ENCODE assay signal across 8 mouse cellular contexts in genomic region chr13:67420558-67421206, GRCm38 (mm10). TPM values are rescaled to one million over a fixed set of nuclear protein-coding genes. Genes with fewer than 3 reads are reported as not detected.
DNase-seq lines count a peak whose midpoint lies in the region; ATAC-seq lines count a peak whose summit lies in the region.

No protein-coding gene starts in this region.

- peak overlapping the region; percentile 63 for H3K4me3 ChIP-seq in kidney, embryonic 16.5 days (ENCODE audit: low read length)
- peak overlapping the region; percentile 62 for H3K4me3 ChIP-seq in midbrain, embryonic 11.5 days (ENCODE audit: low read depth, low read length)

- H3K27me3 ChIP-seq in kidney, embryonic 16.5 days (ENCODE audit: insufficient read depth, low read length) = no peaks in the 10 kb centered on the region
- H3K27me3 ChIP-seq in midbrain, embryonic 11.5 days (ENCODE audit: control insufficient read depth, insufficient read depth, low read length) = no peaks in the 10 kb centered on the region

- DNase-seq in kidney, postnatal 4 days = no peak
- peak; percentile 12 for DNase-seq in brain, adult 2 months (ENCODE audit: low read depth, low spot score)
- DNase-seq in midbrain, embryonic 11.5 days (ENCODE audit: low spot score, missing footprints) = no peak
- DNase-seq in thymus, postnatal 14 days = no peak
- DNase-seq in left cerebral cortex, adult 8-10 months (ENCODE audit: low spot score in 2 of 2) = no peak
- no peak for DNase-seq in cerebellum, postnatal 10 days

- H3K4me2 ChIP-seq in kidney, embryonic 16.5 days (replicated peaks; ENCODE audit: low read depth, low read length) = peak overlapping the region; percentile 65
- peak overlapping the region; percentile 87 for H3K4me2 ChIP-seq in midbrain, embryonic 11.5 days

- no peaks in the 10 kb centered on the region for H3K9me3 ChIP-seq in kidney, embryonic 16.5 days (ENCODE audit: low read length)
- no peaks in the 10 kb centered on the region for H3K9me3 ChIP-seq in midbrain, embryonic 11.5 days (ENCODE audit: control insufficient read depth, low read length)

- ATAC-seq in kidney, embryonic 16.5 days (ENCODE audit: low FRiP score, low TSS enrichment) = no peak; the same call in 1 of the 2 replicates
- peak; percentile 3 to 8; a peak in 1 of 4 replicates for ATAC-seq in hematopoietic stem cell, adult 5-6 weeks (replicated peaks in 1 of 2; ENCODE audit: insufficient read depth in 1 of 2, low FRiP score in 2 of 2, low TSS enrichment in 1 of 2, low read depth in 1 of 2, poor library complexity in 2 of 2, severe bottlenecking in 2 of 2)
- no peak for ATAC-seq in midbrain, embryonic 11.5 days (ENCODE audit: low FRiP score)

- no peak overlapping the region for H3K27ac ChIP-seq in kidney, embryonic 16.5 days (ENCODE audit: low read length)
- H3K27ac ChIP-seq in midbrain, embryonic 11.5 days (ENCODE audit: low read depth, low read length) = no peak overlapping the region

- WGBS in kidney, embryonic 16.5 days = 35% methylated on average over 11 of the region's 11 CpGs
- WGBS in midbrain, embryonic 11.5 days = 35% methylated on average over 11 of the region's 11 CpGs

- no peaks in the 10 kb centered on the region for H3K36me3 ChIP-seq in kidney, embryonic 16.5 days (ENCODE audit: insufficient read depth, low read length)
- no peaks in the 10 kb centered on the region for H3K36me3 ChIP-seq in midbrain, embryonic 11.5 days (ENCODE audit: control insufficient read depth, insufficient read depth, low read length)

- H3K9ac ChIP-seq in kidney, embryonic 16.5 days (replicated peaks; ENCODE audit: low read length) = peak overlapping the region; percentile 67
- peak overlapping the region; percentile 66 for H3K9ac ChIP-seq in midbrain, embryonic 11.5 days (ENCODE audit: low read length)

- no peaks in the 10 kb centered on the region for H3K4me1 ChIP-seq in kidney, embryonic 16.5 days (ENCODE audit: insufficient read depth, low read length)
- no peaks in the 10 kb centered on the region; the same call in 1 of the 2 replicates for H3K4me1 ChIP-seq in midbrain, embryonic 11.5 days (ENCODE audit: control insufficient read depth, insufficient read depth, low read length)

RNA-seq across cellular contexts. Expression of gene Zfp459, which starts 0.5 kb away (rescaled TPM):
- polyA plus RNA-seq in kidney, embryonic 16.5 days (2015; fragmentation: Nextera tagmentation; extraction: Ambion mirVana) = 1.1 TPM in 2 replicates
- total RNA-seq in hematopoietic stem cell, adult 5-6 weeks (2017) = 3.0 and 16.1 TPM in 2 replicates
- polyA plus RNA-seq in midbrain, embryonic 11.5 days (2014; fragmentation: Nextera tagmentation; extraction: Ambion mirVana) = 0.26 and 1.3 TPM in 2 replicates
- total RNA-seq in left cerebral cortex, adult 8-10 months (2022) = 1 to 10 TPM; 2.5 to 8.2 (median 4.0) TPM

RNA-seq across cellular contexts. Expression of gene Zfp429, which starts 21.1 kb away (rescaled TPM):
- 8.5 and 10.1 TPM in 2 replicates for polyA plus RNA-seq in kidney, embryonic 16.5 days (2015; fragmentation: Nextera tagmentation; extraction: Ambion mirVana)
- total RNA-seq in hematopoietic stem cell, adult 5-6 weeks (2017) = 7.4 and 13.6 TPM in 2 replicates
- 3.6 and 4.0 TPM in 2 replicates for polyA plus RNA-seq in midbrain, embryonic 11.5 days (2014; fragmentation: Nextera tagmentation; extraction: Ambion mirVana)
- 1 to 10 TPM; 1.8 to 4.4 (median 3.7) TPM for total RNA-seq in left cerebral cortex, adult 8-10 months (2022)

RNA-seq across cellular contexts. Expression of gene Zfp874a, which starts 30.7 kb away (rescaled TPM):
- polyA plus RNA-seq in kidney, embryonic 16.5 days (2015; fragmentation: Nextera tagmentation; extraction: Ambion mirVana) = 10.7 and 12.0 TPM in 2 replicates
- 19.6 and 21.8 TPM in 2 replicates for total RNA-seq in hematopoietic stem cell, adult 5-6 weeks (2017)
- polyA plus RNA-seq in midbrain, embryonic 11.5 days (2014; fragmentation: Nextera tagmentation; extraction: Ambion mirVana) = 7.5 and 9.4 TPM in 2 replicates
- 10 to 100 TPM; 11.8 to 15.0 (median 14.3) TPM for total RNA-seq in left cerebral cortex, adult 8-10 months (2022)

RNA-seq across cellular contexts. Expression of gene Zfp456, which starts 45.1 kb away (rescaled TPM):
- 1.6 and 2.4 TPM in 2 replicates for polyA plus RNA-seq in kidney, embryonic 16.5 days (2015; fragmentation: Nextera tagmentation; extraction: Ambion mirVana)
- total RNA-seq in hematopoietic stem cell, adult 5-6 weeks (2017) = 5.9 and 6.1 TPM in 2 replicates
- polyA plus RNA-seq in midbrain, embryonic 11.5 days (2014; fragmentation: Nextera tagmentation; extraction: Ambion mirVana) = 0.92 and 1.3 TPM in 2 replicates
- 1 to 10 TPM in 2 of 4 experiments, under 1 TPM in 2; 0.77 to 1.2 (median 0.92) TPM for total RNA-seq in left cerebral cortex, adult 8-10 months (2022)

RNA-seq across cellular contexts. Expression of gene Gm28041, which starts 45.1 kb away (rescaled TPM):
- 0.44 and 0.50 TPM in 2 replicates for polyA plus RNA-seq in kidney, embryonic 16.5 days (2015; fragmentation: Nextera tagmentation; extraction: Ambion mirVana)
- 3.2 and 3.8 TPM in 2 replicates for total RNA-seq in hematopoietic stem cell, adult 5-6 weeks (2017)
- polyA plus RNA-seq in midbrain, embryonic 11.5 days (2014; fragmentation: Nextera tagmentation; extraction: Ambion mirVana) = 0.41 TPM in 1 of 2 replicates, not detected in the other
- under 1 TPM in 1 of 4 experiments, not detected in 3; 0.70 TPM for total RNA-seq in left cerebral cortex, adult 8-10 months (2022)

Comparison
In these comparisons a context has a peak if more than half of its experiments do, and no peak if none do; other contexts are left out.
1. ATAC-seq: peak in hematopoietic stem cell, adult 5-6 weeks (2 of 2); none in kidney, embryonic 16.5 days (single experiment) and midbrain, embryonic 11.5 days (single experiment).